Mouse (Mus musculus) 416B (cell line): ENCODE measurements around the gene Col1a2.

Source experiments
- DNase-seq: peaks from one replicate; pipeline ENCODE4 v3.0.0; 2011; ENCODE audit warnings: low read depth

Gene Col1a2

GRCm38 (mm10) chr6:4521031-4521430, 16.4 kb downstream of the Col1a2 start:
- no peak for DNase-seq

GRCm38 (mm10) chr6:4528439-4528838, 23.8 kb downstream of the Col1a2 start:
- no peak for DNase-seq

- DNase-seq = no peak
Measured at GRCm38 (mm10) chr6:4530986-4531385, 26.4 kb downstream of the Col1a2 start.

GRCm38 (mm10) chr6:4532898-4533297, 28.3 kb downstream of the Col1a2 start:
- no peak for DNase-seq

- DNase-seq = no peak
Measured at GRCm38 (mm10) chr6:4534462-4535079, 30.0 kb downstream of the Col1a2 start.

- no peak for DNase-seq
Measured at GRCm38 (mm10) chr6:4541926-4542715, 37.5 kb downstream of the Col1a2 start.

GRCm38 (mm10) chr6:4544554-4544953, 39.9 kb downstream of the Col1a2 start:
- peak; percentile 49 for DNase-seq

GRCm38 (mm10) chr6:4545727-4546126, 41.1 kb downstream of the Col1a2 start:
- DNase-seq = peak; percentile 45

- DNase-seq = peak; percentile 36
Measured at GRCm38 (mm10) chr6:4548894-4549293, 44.3 kb downstream of the Col1a2 start.

- peak; percentile 3 for DNase-seq
Measured at GRCm38 (mm10) chr6:4549846-4550548, 45.4 kb downstream of the Col1a2 start.

- DNase-seq = no peak
Measured at GRCm38 (mm10) chr6:4550549-4550915, 45.9 kb downstream of the Col1a2 start.

- DNase-seq = no peak
Measured at GRCm38 (mm10) chr6:4555366-4555765, 50.8 kb downstream of the Col1a2 start.

- no peak for DNase-seq
Measured at GRCm38 (mm10) chr6:4557086-4557485, 52.5 kb downstream of the Col1a2 start.

GRCm38 (mm10) chr6:4557678-4558077, 53.1 kb downstream of the Col1a2 start:
- DNase-seq = peak; percentile 38

- DNase-seq = no peak
Measured at GRCm38 (mm10) chr6:4561156-4561555, 56.5 kb downstream of the Col1a2 start.

- DNase-seq = no peak
Measured at GRCm38 (mm10) chr6:4561621-4562020, 57.0 kb downstream of the Col1a2 start.

GRCm38 (mm10) chr6:4562401-4562800, 57.8 kb downstream of the Col1a2 start:
- DNase-seq = no peak

- DNase-seq = no peak
Measured at GRCm38 (mm10) chr6:4563477-4563876, 58.9 kb downstream of the Col1a2 start.

GRCm38 (mm10) chr6:4570412-4570811, 65.8 kb downstream of the Col1a2 start:
- DNase-seq = no peak

- no peak for DNase-seq
Measured at GRCm38 (mm10) chr6:4577756-4578155, 73.1 kb downstream of the Col1a2 start.

GRCm38 (mm10) chr6:4578343-4578742, 73.7 kb downstream of the Col1a2 start:
- no peak for DNase-seq

GRCm38 (mm10) chr6:4579620-4580019, 75.0 kb downstream of the Col1a2 start:
- no peak for DNase-seq

- no peak for DNase-seq
Measured at GRCm38 (mm10) chr6:4583485-4583884, 78.9 kb downstream of the Col1a2 start.
